Mouse (Mus musculus): Measurements from ENCODE around the gene Bcdin3d. TPM values are rescaled to one million over a fixed set of nuclear protein-coding genes. Genes with fewer than 3 reads are reported as not detected.

Gene Bcdin3d
- total and polyA plus RNA-seq, 2 experiments from 2014 or later = 10.1 to 12.7 TPM

GRCm38 (mm10) chr15:99431967-99432366 is 42.6 kb downstream of the Bcdin3d start:
- H3K27me3 ChIP-seq (ENCODE audit: insufficient read depth, low read length) = no peaks in the 10 kb centered on the region
- DNase-seq (ENCODE audit: low spot score) (no peak), ATAC-seq (no peak)
- no peaks in the 10 kb centered on the region for H3K9me3 ChIP-seq (ENCODE audit: low read length)
- no peak for TF ChIP-seq CTCF (IDR thresholded peaks at IDR 0.05; ENCODE audit: low read depth)
- no peak overlapping the region for H3K9ac ChIP-seq (replicated peaks; ENCODE audit: low read length)
- H3K4me1 ChIP-seq (ENCODE audit: insufficient read depth, low read length) = peaks cover 5% of the 10 kb centered on the region; the same call in 1 of the 2 replicates
- H3K4me3 ChIP-seq (ENCODE audit: low read length) = no peak overlapping the region
- H3K36me3 ChIP-seq (ENCODE audit: insufficient read depth, low read length) = peaks cover 26% of the 10 kb centered on the region
- no peak overlapping the region for H3K27ac ChIP-seq
- WGBS = 75% methylated on average over 8 of the region's 8 CpGs
- no peak overlapping the region for H3K4me2 ChIP-seq (ENCODE audit: low read depth, low read length)

- no peak for ATAC-seq
- no peaks in the 10 kb centered on the region for H3K27me3 ChIP-seq (ENCODE audit: insufficient read depth, low read length)
These were observed 43.0 kb downstream of the Bcdin3d start for GRCm38 (mm10) chr15:99431504-99431903.

GRCm38 (mm10) chr15:99431063-99431462 is 43.5 kb downstream of the Bcdin3d start:
- H3K4me3 ChIP-seq (ENCODE audit: low read length) = no peak overlapping the region
- H3K27me3 ChIP-seq (ENCODE audit: insufficient read depth, low read length) = no peaks in the 10 kb centered on the region
- H3K36me3 ChIP-seq (ENCODE audit: insufficient read depth, low read length) = peaks cover 28% of the 10 kb centered on the region
- H3K9ac ChIP-seq (replicated peaks; ENCODE audit: low read length) = no peak overlapping the region
- peaks cover 4% of the 10 kb centered on the region; the same call in 1 of the 2 replicates for H3K4me1 ChIP-seq (ENCODE audit: insufficient read depth, low read length)
- H3K9me3 ChIP-seq (ENCODE audit: low read length) = no peaks in the 10 kb centered on the region
- WGBS = 76% methylated on average over 10 of the region's 10 CpGs
- H3K27ac ChIP-seq = no peak overlapping the region
- no peak for DNase-seq (ENCODE audit: low spot score)
- TF ChIP-seq CTCF (IDR thresholded peaks at IDR 0.05; ENCODE audit: low read depth) = no peak
- no peak overlapping the region for H3K4me2 ChIP-seq (ENCODE audit: low read depth, low read length)
- ATAC-seq = no peak

More at GRCm38 (mm10) chr15:99431504-99431903, 43.0 kb downstream of the Bcdin3d start:
- Histone ChIP-seq H3K36me3 (ENCODE audit: insufficient read depth, low read length) (peaks cover 28% of the 10 kb centered on the region), H3K4me2 (ENCODE audit: low read depth, low read length) (no peak overlapping the region), H3K4me3 (ENCODE audit: low read length) (no peak overlapping the region), H3K4me1 (ENCODE audit: insufficient read depth, low read length) (peaks cover 5% of the 10 kb centered on the region; the same call in 1 of the 2 replicates), H3K9ac (replicated peaks; ENCODE audit: low read length) (no peak overlapping the region), H3K9me3 (ENCODE audit: low read length) (no peaks in the 10 kb centered on the region), H3K27ac (no peak overlapping the region)
- TF ChIP-seq CTCF (IDR thresholded peaks at IDR 0.05; ENCODE audit: low read depth) = no peak
- DNase-seq (ENCODE audit: low spot score) = no peak
- WGBS = 67% methylated on average over 7 of the region's 7 CpGs

- Histone ChIP-seq H3K4me1 (ENCODE audit: insufficient read depth, low read length) (no peaks in the 10 kb centered on the region), H3K4me3 (ENCODE audit: low read length) (no peak overlapping the region), H3K36me3 (ENCODE audit: insufficient read depth, low read length) (peaks cover 31% of the 10 kb centered on the region), H3K4me2 (ENCODE audit: low read depth, low read length) (no peak overlapping the region), H3K27me3 (ENCODE audit: insufficient read depth, low read length) (no peaks in the 10 kb centered on the region), H3K9me3 (ENCODE audit: low read length) (no peaks in the 10 kb centered on the region), H3K9ac (replicated peaks; ENCODE audit: low read length) (no peak overlapping the region), H3K27ac (no peak overlapping the region)
- DNase-seq (ENCODE audit: low spot score) (no peak), ATAC-seq (no peak)
- TF ChIP-seq CTCF (IDR thresholded peaks at IDR 0.05; ENCODE audit: low read depth) = no peak
- 83% methylated on average over 8 of the region's 8 CpGs for WGBS
These were observed 44.1 kb downstream of the Bcdin3d start for GRCm38 (mm10) chr15:99430394-99430793.

GRCm38 (mm10) chr15:99423884-99424283 is 50.6 kb downstream of the Bcdin3d start:
- no peaks in the 10 kb centered on the region for H3K9me3 ChIP-seq (ENCODE audit: low read length)
- no peak overlapping the region for H3K27ac ChIP-seq
- no peaks in the 10 kb centered on the region for H3K27me3 ChIP-seq (ENCODE audit: insufficient read depth, low read length)
- no peak overlapping the region for H3K4me2 ChIP-seq (ENCODE audit: low read depth, low read length)
- H3K36me3 ChIP-seq (ENCODE audit: insufficient read depth, low read length) = peaks cover 35% of the 10 kb centered on the region
- H3K9ac ChIP-seq (replicated peaks; ENCODE audit: low read length) = no peak overlapping the region
- TF ChIP-seq CTCF (IDR thresholded peaks at IDR 0.05; ENCODE audit: low read depth) = no peak
- DNase-seq (ENCODE audit: low spot score) (no peak), ATAC-seq (no peak)
- WGBS = 91% methylated on average over 9 of the region's 9 CpGs
- H3K4me3 ChIP-seq (ENCODE audit: low read length) = no peak overlapping the region
- H3K4me1 ChIP-seq (ENCODE audit: insufficient read depth, low read length) = peaks cover 7% of the 10 kb centered on the region

GRCm38 (mm10) chr15:99423131-99423530 is 51.4 kb downstream of the Bcdin3d start:
- H3K9ac ChIP-seq (replicated peaks; ENCODE audit: low read length) = no peak overlapping the region
- no peaks in the 10 kb centered on the region for H3K9me3 ChIP-seq (ENCODE audit: low read length)
- H3K27ac ChIP-seq = no peak overlapping the region
- H3K27me3 ChIP-seq (ENCODE audit: insufficient read depth, low read length) = no peaks in the 10 kb centered on the region
- peaks cover 7% of the 10 kb centered on the region for H3K4me1 ChIP-seq (ENCODE audit: insufficient read depth, low read length)
- no peak for TF ChIP-seq CTCF (IDR thresholded peaks at IDR 0.05; ENCODE audit: low read depth)
- DNase-seq (ENCODE audit: low spot score) (no peak), ATAC-seq (no peak)
- no peak overlapping the region for H3K4me2 ChIP-seq (ENCODE audit: low read depth, low read length)
- H3K36me3 ChIP-seq (ENCODE audit: insufficient read depth, low read length) = peaks cover 35% of the 10 kb centered on the region
- 91% methylated on average over 10 of the region's 10 CpGs for WGBS
- H3K4me3 ChIP-seq (ENCODE audit: low read length) = no peak overlapping the region

GRCm38 (mm10) chr15:99422551-99422950 is 52.0 kb downstream of the Bcdin3d start:
- Histone ChIP-seq H3K36me3 (ENCODE audit: insufficient read depth, low read length) (peaks cover 29% of the 10 kb centered on the region), H3K4me1 (ENCODE audit: insufficient read depth, low read length) (peaks cover 7% of the 10 kb centered on the region), H3K4me2 (ENCODE audit: low read depth, low read length) (no peak overlapping the region), H3K27me3 (ENCODE audit: insufficient read depth, low read length) (no peaks in the 10 kb centered on the region), H3K9ac (replicated peaks; ENCODE audit: low read length) (no peak overlapping the region), H3K9me3 (ENCODE audit: low read length) (no peaks in the 10 kb centered on the region), H3K27ac (no peak overlapping the region), H3K4me3 (ENCODE audit: low read length) (no peak overlapping the region)
- ATAC-seq (no peak), DNase-seq (ENCODE audit: low spot score) (no peak)
- TF ChIP-seq CTCF (IDR thresholded peaks at IDR 0.05; ENCODE audit: low read depth) = peak; percentile 7; the same call in 1 of the 2 replicates
- 94% methylated on average over 23 of the region's 23 CpGs for WGBS

Measured in hindbrain, postnatal 0 days (tissue).